Mouse (Mus musculus) myocyte (in vitro differentiated cells): Measurements from ENCODE around the gene Lpcat4. TPM values are rescaled to one million over a fixed set of nuclear protein-coding genes. Genes with fewer than 3 reads are reported as not detected.

Experiments used
- H3K27me3 ChIP-seq: one replicate; pipeline ENCODE4 v1.6.1; 2011; ENCODE audit not compliant: control insufficient read depth, insufficient read depth, insufficient read length
- H3K36me3 ChIP-seq: one replicate; pipeline ENCODE4 v1.6.1; 2011; ENCODE audit not compliant: control insufficient read depth, insufficient read depth
- H3K4me2 ChIP-seq: one replicate; pipeline ENCODE4 v1.6.1; 2011; ENCODE audit warnings: low read depth, control low read depth
- H3K4me3 ChIP-seq: one replicate; pipeline ENCODE4 v1.5.1; 2011; ENCODE audit warnings: mild to moderate bottlenecking, control low read depth, moderate library complexity
- H3K79me2 ChIP-seq: one replicate; pipeline ENCODE4 v1.6.1; 2011; ENCODE audit not compliant: control insufficient read depth, insufficient read depth
- H3ac ChIP-seq: one replicate; pipeline ENCODE4 v1.6.1; 2011; ENCODE audit not compliant: control insufficient read depth, insufficient read length
- CEBPB ChIP-seq: IDR thresholded peaks from 2 replicates; pipeline ENCODE4 v1.6.1; 2011; ENCODE audit warnings: mild to moderate bottlenecking, moderate library complexity; ENCODE audit not compliant: poor library complexity, insufficient read depth, severe bottlenecking
- E2F4 ChIP-seq: IDR thresholded peaks from one replicate; pipeline ENCODE4 v1.6.1; 2011; ENCODE audit warnings: mild to moderate bottlenecking, control low read depth, moderate library complexity; ENCODE audit not compliant: insufficient read depth
- MAX ChIP-seq: IDR thresholded peaks from one replicate; pipeline ENCODE4 v1.6.1; 2011; ENCODE audit warnings: low read depth, mild to moderate bottlenecking, control low read depth
- MYOD1 ChIP-seq, 3 experiments: IDR thresholded peaks; one replicate each; pipeline ENCODE4 v1.6.1; 2011; ENCODE audit warnings: control low read depth in 2 of 3, low read depth in 2 of 3, mild to moderate bottlenecking in 2 of 3, moderate library complexity in 1 of 3; ENCODE audit not compliant: insufficient read length in 2 of 3, control insufficient read depth in 1 of 3
- MYOG ChIP-seq, 3 experiments: IDR thresholded peaks; one replicate each; pipeline ENCODE4 v1.6.1; 2011; ENCODE audit warnings: control low read depth in 2 of 3, low read depth in 2 of 3, mild to moderate bottlenecking in 2 of 3; ENCODE audit not compliant: insufficient read length in 2 of 3, control insufficient read depth in 1 of 3, insufficient read depth in 1 of 3
- POLR2A ChIP-seq: IDR thresholded peaks from one replicate; pipeline ENCODE4 v1.6.1; 2011; ENCODE audit warnings: low read depth, mild to moderate bottlenecking, control low read depth, moderate library complexity; ENCODE audit not compliant: insufficient read length
- POLR2AphosphoS2 ChIP-seq: IDR thresholded peaks from one replicate; pipeline ENCODE4 v1.6.1; 2011; ENCODE audit warnings: low read depth, control low read depth; ENCODE audit not compliant: insufficient read length
- REST ChIP-seq: IDR thresholded peaks from one replicate; pipeline ENCODE4 v1.6.1; 2011; ENCODE audit warnings: mild to moderate bottlenecking, control low read depth, moderate library complexity; ENCODE audit not compliant: insufficient read depth, insufficient read length
- SRF ChIP-seq: IDR thresholded peaks from one replicate; pipeline ENCODE4 v1.6.1; 2011; ENCODE audit warnings: low read depth; ENCODE audit not compliant: control insufficient read depth, insufficient read length
- TCF12 ChIP-seq: IDR thresholded peaks from one replicate; pipeline ENCODE4 v1.6.1; 2011; ENCODE audit warnings: mild to moderate bottlenecking, control low read depth; ENCODE audit not compliant: poor library complexity, insufficient read depth, severe bottlenecking
- TCF3 ChIP-seq: IDR thresholded peaks from one replicate; pipeline ENCODE4 v1.6.1; 2011; ENCODE audit warnings: low read depth, control low read depth; ENCODE audit not compliant: insufficient read length
- USF1 ChIP-seq: IDR thresholded peaks from one replicate; pipeline ENCODE4 v1.6.1; 2011; ENCODE audit warnings: low read depth, mild to moderate bottlenecking, control low read depth, moderate library complexity
- polyA plus RNA-seq: library from polyadenylated mRNA; unstranded; fragments of >200 nt; fragmentation: generic; extraction: Trizol; gene quantifications from one replicate; pipeline ENCODE4 v1.2.1, GENCODE M21; 2012; ENCODE audit warnings: missing spikeins

Lpcat4 gene
- polyA plus RNA-seq, 1 experiment = 32.8 TPM

DNA sequence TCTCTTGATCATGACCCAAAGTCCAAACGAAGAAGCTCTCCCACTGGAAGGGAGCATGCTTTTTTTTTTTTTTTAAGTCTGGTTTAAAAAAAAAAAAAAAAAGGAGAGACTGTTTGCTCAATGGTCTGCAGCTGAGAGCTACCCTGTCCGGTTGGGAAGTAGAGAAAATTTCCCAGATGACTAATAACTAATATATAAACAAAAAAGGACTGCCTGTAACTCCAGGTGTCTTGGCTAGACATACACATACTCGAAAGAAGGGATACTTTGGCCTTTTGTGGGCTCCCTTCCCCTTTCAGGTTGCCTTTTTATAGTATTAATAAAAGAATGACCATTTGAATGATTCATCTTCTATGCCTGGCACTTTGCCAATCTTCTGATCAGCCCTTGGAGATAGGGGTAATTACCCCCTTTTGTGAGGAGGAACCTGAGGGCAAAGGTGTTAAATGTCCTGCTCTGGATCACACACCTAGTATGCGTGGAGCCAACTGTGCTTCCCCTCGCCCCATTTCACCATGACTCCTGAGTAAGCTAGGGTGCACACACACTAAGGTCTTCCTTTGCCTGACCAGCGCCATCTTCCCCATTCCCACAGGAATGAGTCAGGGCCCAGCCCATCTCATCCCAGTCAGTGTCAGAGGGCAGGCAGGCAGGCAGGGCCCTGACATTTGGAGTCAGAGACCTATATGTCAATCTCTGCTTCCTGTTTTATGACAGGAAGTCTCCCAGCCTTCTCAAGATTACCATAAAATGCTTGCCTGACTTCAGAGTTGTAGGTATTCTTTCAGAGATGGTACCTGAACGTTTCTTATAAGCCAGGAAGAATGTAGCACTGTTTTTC, 15.6 kb downstream of the Lpcat4 start:
- Histone ChIP-seq H3ac (no peak overlapping the region), H3K4me2 (peak overlapping the region; percentile 7), H3K27me3 (no peaks in the 10 kb centered on the region), H3K79me2 (no peaks in the 10 kb centered on the region), H3K36me3 (no peaks in the 10 kb centered on the region), H3K4me3 (no peak overlapping the region)
- no peak for TF ChIP-seq SRF
- no peak for TF ChIP-seq POLR2A
- no peak for TF ChIP-seq MYOD1 (IDR thresholded peaks at IDR 0.05; ENCODE audit: control insufficient read depth in 1 of 3, insufficient read length in 2 of 3, low read depth in 2 of 3)
- no peak for TF ChIP-seq CEBPB
- TF ChIP-seq MAX = no peak
- no peak for TF ChIP-seq REST
- TF ChIP-seq TCF3 = no peak
- TF ChIP-seq TCF12 = no peak
- TF ChIP-seq USF1 = no peak
- TF ChIP-seq POLR2AphosphoS2 = no peak
- no peak for TF ChIP-seq MYOG (IDR thresholded peaks at IDR 0.05; ENCODE audit: control insufficient read depth in 1 of 3, insufficient read depth in 1 of 3, insufficient read length in 2 of 3, low read depth in 2 of 3)
- no peak for TF ChIP-seq E2F4

GRCm38 (mm10) chr2:112259241-112259962, 20.1 kb downstream of the Lpcat4 start, which contains the start of gene Nutm1:
Nutm1 (minus strand) TSS chr2:112259291.
- H3K27me3 ChIP-seq = no peaks in the 10 kb centered on the region
- no peak within 1 kb of the TSS for H3ac ChIP-seq
- no peak within 1 kb of the TSS for H3K4me3 ChIP-seq
- H3K4me2 ChIP-seq = peak within 1 kb of the TSS; percentile 20
- peaks cover 5% of the 10 kb centered on the region for H3K36me3 ChIP-seq
- peaks cover 15% of the 10 kb centered on the region for H3K79me2 ChIP-seq
- TF ChIP-seq MYOD1 (IDR thresholded peaks at IDR 0.05; ENCODE audit: control insufficient read depth in 1 of 3, insufficient read length in 2 of 3, low read depth in 2 of 3) = no peak

DNA sequence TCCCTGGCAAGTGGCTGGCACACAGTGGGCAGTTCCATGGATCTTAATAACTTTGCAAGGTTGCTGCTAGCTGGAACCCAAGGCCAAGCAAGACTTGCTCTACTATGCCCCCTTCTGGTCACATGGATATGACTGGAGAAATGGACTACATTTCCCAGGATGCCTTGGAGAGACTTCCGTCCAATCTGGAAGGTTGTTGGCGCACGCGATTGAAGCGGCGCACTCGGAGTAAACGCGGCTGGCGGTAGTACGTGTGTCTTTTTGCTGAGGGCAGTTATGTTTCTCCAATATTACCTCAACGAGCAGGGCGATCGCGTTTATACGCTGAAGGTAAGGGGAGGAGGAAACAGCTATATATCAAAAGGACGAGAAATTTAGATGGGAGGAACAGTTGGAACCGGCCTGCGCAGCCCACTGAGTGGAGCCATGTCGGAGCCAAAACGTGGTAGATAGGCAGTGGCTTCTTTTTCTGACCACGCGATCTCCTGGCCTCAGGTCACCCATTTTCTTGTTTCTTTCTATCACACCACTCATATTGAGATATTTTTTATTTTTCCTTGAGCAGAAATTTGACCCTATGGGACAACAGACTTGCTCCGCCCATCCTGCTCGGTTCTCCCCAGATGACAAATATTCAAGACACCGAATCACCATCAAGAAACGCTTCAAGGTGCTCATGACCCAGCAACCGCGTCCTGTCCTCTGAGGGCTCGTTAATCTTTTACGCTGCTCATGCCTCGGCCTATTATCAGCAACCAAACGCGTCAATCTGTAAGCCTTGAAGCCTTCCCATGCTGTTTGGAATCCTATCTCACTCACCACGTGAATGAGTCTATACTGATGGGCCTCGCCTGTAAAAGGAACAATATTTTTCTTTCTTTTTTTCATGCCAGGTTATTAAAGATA, 22.7 kb downstream of the Lpcat4 start, which contains the start of gene Nop10:
Nop10 (plus strand) TSS at position 179 of the 906 bp plus-strand sequence.
- Histone ChIP-seq H3K27me3 (no peaks in the 10 kb centered on the region), H3K4me3 (peak within 1 kb of the TSS; percentile 59), H3K36me3 (peaks cover 5% of the 10 kb centered on the region), H3K4me2 (peak within 1 kb of the TSS; percentile 90), H3K79me2 (peaks cover 15% of the 10 kb centered on the region), H3ac (peak within 1 kb of the TSS; percentile 52)
- TF ChIP-seq MAX (peak; percentile 40), TCF3 (no peak), POLR2A (peak; percentile 98), MYOG (IDR thresholded peaks at IDR 0.05; ENCODE audit: control insufficient read depth in 1 of 3, insufficient read depth in 1 of 3, insufficient read length in 2 of 3, low read depth in 2 of 3) (peak in 1 of 3 experiments; percentile 14), POLR2AphosphoS2 (peak; percentile 98), CEBPB (no peak), USF1 (peak; percentile 48), E2F4 (peak; percentile 40), SRF (no peak)

- no peak for TF ChIP-seq MYOG (IDR thresholded peaks at IDR 0.05; ENCODE audit: control insufficient read depth in 1 of 3, insufficient read depth in 1 of 3, insufficient read length in 2 of 3, low read depth in 2 of 3)
- no peak for TF ChIP-seq TCF3
- TF ChIP-seq POLR2A = no peak
- TF ChIP-seq TCF12 = no peak
- Histone ChIP-seq H3K36me3 (peaks cover 5% of the 10 kb centered on the region), H3K27me3 (no peaks in the 10 kb centered on the region)
These were observed 23.6 kb downstream of the Lpcat4 start for GRCm38 (mm10) chr2:112262779-112263295.

More at GRCm38 (mm10) chr2:112262779-112263295, 23.6 kb downstream of the Lpcat4 start:
- Histone ChIP-seq H3K4me3 (peak overlapping the region; percentile 59), H3K79me2 (peaks cover 19% of the 10 kb centered on the region), H3K4me2 (peak overlapping the region; percentile 90), H3ac (peak overlapping the region; percentile 52)
